Mouse (Mus musculus): ENCODE data around the gene Ppp1r7.

GRCm38 (mm10) chr1:93401191-93402052 is 58.8 kb downstream of the Ppp1r7 start:
- no peak for TF ChIP-seq POLR2A (IDR thresholded peaks at IDR 0.05; ENCODE audit: low read depth, low read length)
- no peak for TF ChIP-seq CTCF (IDR thresholded peaks at IDR 0.05; ENCODE audit: extremely low read depth, insufficient read length, insufficient replicate concordance, low read depth, low read length)

Data from small intestine, adult 2 months (tissue).